Mouse (Mus musculus) heart, embryonic 11.5 days (tissue): Measurements from ENCODE around the gene Gm5134. TPM values are rescaled to one million over a fixed set of nuclear protein-coding genes. Genes with fewer than 3 reads are reported as not detected.

ENCODE experiments used
- ATAC-seq: fragments of 200-750 bp; cut with Nextera tagmentation; replicated peaks from 2 replicates; pipeline ENCODE4 v1.8.0; 2017; ENCODE audit warnings: moderate library complexity; ENCODE audit not compliant: insufficient number of reproducible peaks, low FRiP score, low TSS enrichment
- H3K27ac ChIP-seq: fragments of 300-500 bp; sonication (generic); 2 replicates; pipeline ENCODE4 v1.5.1; 2014; ENCODE audit warnings: mild to moderate bottlenecking, low read depth, low read length
- H3K27me3 ChIP-seq: fragments of 300-500 bp; sonication (generic); 2 replicates; pipeline ENCODE4 v1.6.1; 2014; ENCODE audit warnings: mild to moderate bottlenecking, low read length, mixed read lengths; ENCODE audit not compliant: control insufficient read depth, insufficient read depth
- H3K36me3 ChIP-seq: fragments of 300-500 bp; sonication (generic); 2 replicates; pipeline ENCODE4 v1.6.1; 2014; ENCODE audit warnings: mild to moderate bottlenecking, low read length, moderate library complexity, mixed read lengths; ENCODE audit not compliant: control insufficient read depth, insufficient read depth
- H3K4me1 ChIP-seq: fragments of 300-500 bp; sonication (generic); 2 replicates; pipeline ENCODE4 v1.6.1; 2014; ENCODE audit warnings: low read length; ENCODE audit not compliant: control insufficient read depth, insufficient read depth
- H3K4me2 ChIP-seq: fragments of 300-500 bp; sonication (generic); 2 replicates; pipeline ENCODE4 v1.6.1; 2014; ENCODE audit warnings: mild to moderate bottlenecking, moderate library complexity
- H3K4me3 ChIP-seq: fragments of 300-500 bp; sonication (generic); 2 replicates; pipeline ENCODE4 v1.5.1; 2014; ENCODE audit warnings: low read depth, low read length
- H3K9ac ChIP-seq: fragments of 300-500 bp; sonication (generic); 2 replicates; pipeline ENCODE4 v1.6.1; 2014; ENCODE audit warnings: mild to moderate bottlenecking, low read depth, low read length, moderate library complexity
- H3K9me3 ChIP-seq: fragments of 300-500 bp; sonication (generic); replicated peaks from 2 replicates; pipeline ENCODE4 v1.6.1; 2016; ENCODE audit warnings: low read length; ENCODE audit not compliant: control insufficient read depth
- WGBS: fragments of 180-500 bp; shearing (Covaris S2); extraction: QIAGEN DNeasy Blood & Tissue Kit; methylation state at CpG from one replicate; pipeline ENCODE4 v1.1.7; 2014; ENCODE audit not compliant: insufficient replicate concordance; 5-methylcytosine and 5-hydroxymethylcytosine counted together
- polyA plus RNA-seq: library from polyadenylated mRNA; unstranded; fragments of >200 nt; fragmentation: Nextera tagmentation; extraction: Ambion mirVana; gene quantifications from 2 replicates; pipeline ENCODE4 v1.2.1, GENCODE M21; 2014

Gm5134 gene
- polyA plus RNA-seq, 1 experiment from 2014 or later = not detected

DNA sequence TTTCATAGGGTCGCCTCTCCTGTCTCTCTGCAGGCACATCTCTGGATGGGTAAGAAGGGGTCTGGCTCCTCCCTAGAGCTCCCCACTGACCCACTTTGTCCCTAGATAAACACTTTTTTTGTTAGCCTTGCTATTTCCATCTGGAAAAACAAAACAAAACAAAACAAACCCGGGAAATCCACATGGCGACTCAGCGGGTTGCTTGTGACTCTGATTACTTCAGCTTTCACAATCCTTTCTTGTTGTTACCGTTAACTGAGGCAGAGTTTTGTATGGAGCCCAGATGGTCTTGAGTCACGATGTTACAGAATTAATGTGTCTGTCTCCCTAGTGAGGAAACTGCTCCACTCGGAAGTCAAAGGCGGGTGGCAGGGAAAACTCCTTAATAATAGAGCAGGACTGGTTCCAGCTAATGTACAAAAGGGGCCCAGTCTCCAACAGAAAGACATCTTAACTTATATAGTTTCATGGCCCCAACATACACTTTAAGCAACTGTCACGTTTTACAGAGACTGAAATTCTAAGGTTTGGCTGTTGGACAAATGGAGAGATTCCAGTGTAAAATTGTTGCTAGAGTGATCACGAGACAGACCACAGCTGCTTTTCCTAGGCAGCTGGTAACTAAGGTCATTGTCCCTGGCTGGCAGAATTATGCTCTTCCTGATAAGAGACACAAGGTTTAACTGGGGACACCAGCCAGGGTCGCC is 10.1 kb upstream of the Gm5134 start:
- H3K36me3 ChIP-seq = no peaks in the 10 kb centered on the region
- no peaks in the 10 kb centered on the region; the same call in none of the 2 replicates for H3K4me1 ChIP-seq
- H3K4me3 ChIP-seq = no peak overlapping the region
- H3K27ac ChIP-seq = no peak overlapping the region
- H3K4me2 ChIP-seq = no peak overlapping the region
- no peak overlapping the region for H3K9ac ChIP-seq
- H3K9me3 ChIP-seq = no peaks in the 10 kb centered on the region
- H3K27me3 ChIP-seq = no peaks in the 10 kb centered on the region
- 35% methylated on average over 11 of the region's 11 CpGs for WGBS
- no peak for ATAC-seq

DNA sequence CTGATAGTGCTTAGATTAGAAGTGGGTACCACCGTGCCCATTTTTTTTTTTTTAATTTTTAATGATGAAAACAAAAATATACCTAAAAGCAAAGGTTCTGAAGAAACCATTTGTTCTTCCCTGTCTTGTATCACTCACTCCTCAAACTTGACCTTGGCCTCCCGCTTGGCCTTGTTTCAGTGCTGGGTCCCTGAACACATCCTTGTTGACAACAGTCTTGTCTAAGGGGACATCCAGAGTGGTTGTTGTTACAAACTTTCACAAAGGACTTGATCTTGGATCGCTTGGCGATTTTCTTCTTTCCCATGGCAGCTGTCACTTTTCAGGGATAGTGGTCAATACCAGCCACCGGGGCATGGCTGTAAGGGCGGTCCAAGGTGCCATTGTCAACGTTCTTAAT is 9.1 kb upstream of the Gm5134 start:
- Histone ChIP-seq H3K4me1 (no peaks in the 10 kb centered on the region; the same call in none of the 2 replicates), H3K36me3 (no peaks in the 10 kb centered on the region)

DNA sequence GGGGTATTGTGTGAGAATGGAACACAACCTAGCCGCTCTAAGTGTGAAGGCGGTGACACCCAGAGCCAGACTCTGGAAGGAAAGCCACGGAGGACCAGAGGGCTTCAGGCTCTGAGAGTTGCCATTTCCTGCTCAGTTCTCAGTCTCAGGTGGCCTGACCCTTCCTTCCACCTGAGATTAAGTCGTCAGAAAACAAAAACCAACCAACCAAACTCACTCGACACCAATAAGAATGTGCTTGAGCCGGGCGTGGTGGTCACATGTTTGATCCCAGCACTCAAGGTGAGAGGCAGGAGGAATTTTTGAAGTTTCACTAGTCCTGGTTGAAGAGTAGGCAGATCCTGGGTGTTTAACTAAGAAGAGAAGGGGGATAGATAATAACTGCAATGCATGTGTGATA is 8.4 kb upstream of the Gm5134 start:
- whole genome bisulfite sequencing = 78% methylated on average over 7 of the region's 7 CpGs
- ATAC-seq = no peak
- Histone ChIP-seq H3K27ac (no peak overlapping the region), H3K36me3 (no peaks in the 10 kb centered on the region), H3K4me2 (no peak overlapping the region), H3K4me1 (no peaks in the 10 kb centered on the region; the same call in none of the 2 replicates), H3K4me3 (no peak overlapping the region), H3K27me3 (peaks cover 8% of the 10 kb centered on the region), H3K9me3 (no peaks in the 10 kb centered on the region), H3K9ac (no peak overlapping the region)

More for the DNA sequence above, 9.1 kb upstream of the Gm5134 start:
- WGBS = 90% methylated on average over 7 of the region's 7 CpGs
- H3K4me3 ChIP-seq = no peak overlapping the region
- H3K27ac ChIP-seq = no peak overlapping the region
- ATAC-seq = no peak
- H3K4me2 ChIP-seq = no peak overlapping the region
- no peak overlapping the region for H3K9ac ChIP-seq
- H3K9me3 ChIP-seq = no peaks in the 10 kb centered on the region
- H3K27me3 ChIP-seq = peaks cover 6% of the 10 kb centered on the region

- Histone ChIP-seq H3K4me1 (no peaks in the 10 kb centered on the region; the same call in 1 of the 2 replicates), H3K27ac (no peak overlapping the region), H3K36me3 (no peaks in the 10 kb centered on the region), H3K4me2 (no peak overlapping the region), H3K9me3 (no peaks in the 10 kb centered on the region), H3K27me3 (peaks cover 9% of the 10 kb centered on the region), H3K4me3 (no peak overlapping the region), H3K9ac (no peak overlapping the region)
- no peak for ATAC-seq
- WGBS = 77% methylated on average over 5 of the region's 5 CpGs
Observed at GRCm38 (mm10) chr10:75948079-75948478, 6.2 kb upstream of the Gm5134 start.

DNA sequence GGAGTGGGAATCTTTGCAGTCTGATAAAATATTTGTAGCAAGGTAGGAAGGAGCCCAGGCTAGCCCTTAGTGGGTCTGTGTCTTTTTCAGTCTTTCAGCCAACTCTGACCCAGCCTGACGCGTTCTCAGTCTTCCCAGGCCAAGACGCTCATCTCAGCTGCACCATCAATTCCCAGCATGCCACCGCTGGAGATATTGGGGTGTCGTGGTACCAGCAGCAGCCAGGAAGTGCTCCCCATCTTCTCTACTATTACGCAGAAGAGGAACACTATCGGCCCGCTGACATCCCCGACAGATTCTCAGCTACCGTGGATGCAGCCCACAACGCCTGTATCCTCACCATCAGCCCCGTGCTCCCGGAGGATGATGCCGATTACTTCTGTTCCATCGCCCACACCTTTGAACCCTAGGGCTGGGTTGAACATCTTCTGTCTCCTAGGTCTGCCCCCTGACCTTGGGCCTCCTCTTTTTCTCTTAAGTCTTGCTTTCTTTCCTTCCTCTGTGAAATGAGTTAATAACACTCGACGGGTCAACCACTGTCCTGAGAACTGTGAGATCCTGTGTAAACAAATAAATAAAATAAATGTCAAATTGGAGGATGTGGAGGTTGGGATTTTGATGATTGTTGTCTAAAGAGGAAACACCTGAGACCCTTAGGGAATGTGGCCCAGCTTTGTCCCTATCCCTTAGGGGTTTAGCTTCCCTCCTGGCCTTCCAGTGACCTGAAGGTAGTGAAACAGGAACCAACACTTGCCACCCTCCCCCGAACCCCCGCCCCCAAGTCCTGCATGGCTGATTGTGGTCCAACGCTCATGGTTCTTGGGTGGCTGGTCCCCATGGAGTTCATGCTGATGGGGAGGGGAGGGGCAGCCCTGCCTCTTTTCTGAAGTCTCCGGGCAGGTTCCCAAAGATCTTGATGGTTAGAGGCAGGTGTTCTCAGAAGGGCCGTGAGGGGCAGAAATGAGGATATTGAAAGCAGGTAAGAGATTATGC is 5.0 kb upstream of the Gm5134 start:
- Histone ChIP-seq H3K4me2 (no peak overlapping the region), H3K4me3 (no peak overlapping the region), H3K4me1 (no peaks in the 10 kb centered on the region; the same call in 1 of the 2 replicates), H3K27me3 (peaks cover 11% of the 10 kb centered on the region), H3K36me3 (no peaks in the 10 kb centered on the region), H3K9ac (no peak overlapping the region), H3K9me3 (no peaks in the 10 kb centered on the region), H3K27ac (no peak overlapping the region)
- no peak for ATAC-seq
- 75% methylated on average over 22 of the region's 22 CpGs for WGBS

- Histone ChIP-seq H3K4me2 (peak overlapping the region; percentile 98), H3K9ac (peak overlapping the region; percentile 68), H3K9me3 (no peaks in the 10 kb centered on the region), H3K4me1 (no peaks in the 10 kb centered on the region), H3K36me3 (no peaks in the 10 kb centered on the region), H3K27ac (no peak overlapping the region), H3K4me3 (peak overlapping the region; percentile 57), H3K27me3 (peaks cover 11% of the 10 kb centered on the region)
- 2% methylated on average over 22 of the region's 23 CpGs for WGBS
- ATAC-seq = 0 out of 2 replicates have a peak, but pooled peaks have one; percentile 13
Observed at GRCm38 (mm10) chr10:75950791-75951210, 3.5 kb upstream of the Gm5134 start.

DNA sequence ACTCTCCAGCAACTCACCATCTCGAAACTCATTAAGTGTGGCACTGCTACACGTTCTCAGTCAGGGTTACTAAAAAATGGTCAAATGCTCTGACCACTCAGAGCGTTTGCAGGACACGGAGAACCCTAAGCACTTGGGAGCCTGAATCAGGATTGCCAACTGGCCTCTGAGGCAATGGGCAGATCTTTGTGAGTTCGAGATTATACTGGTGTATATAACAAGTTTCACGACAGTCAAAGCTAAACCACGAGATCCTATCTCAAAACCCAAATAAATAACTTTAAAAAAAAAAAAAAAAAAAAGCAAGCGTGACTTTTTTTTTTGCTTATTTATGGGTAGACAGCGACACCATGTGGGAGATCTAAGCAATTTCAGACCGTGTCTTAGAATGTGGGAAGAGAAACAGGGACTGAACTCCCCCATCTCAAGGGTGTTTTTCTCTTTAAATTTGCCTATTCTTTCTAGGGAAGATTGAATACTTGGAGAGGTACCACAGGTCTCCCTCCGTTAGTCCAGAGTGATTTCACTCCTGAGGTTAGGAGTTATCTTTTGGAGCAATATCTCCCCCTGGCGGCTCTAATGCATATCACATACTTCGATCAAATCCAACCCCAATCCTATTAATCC is 2.8 kb upstream of the Gm5134 start:
- Histone ChIP-seq H3K27me3 (peaks cover 11% of the 10 kb centered on the region), H3K36me3 (no peaks in the 10 kb centered on the region), H3K9me3 (no peaks in the 10 kb centered on the region), H3K27ac (no peak overlapping the region), H3K9ac (peak overlapping the region; percentile 68), H3K4me2 (peak overlapping the region; percentile 98), H3K4me1 (no peaks in the 10 kb centered on the region), H3K4me3 (peak overlapping the region; percentile 57)
- no peak for ATAC-seq
- 4% methylated on average over 13 of the region's 13 CpGs for WGBS

DNA sequence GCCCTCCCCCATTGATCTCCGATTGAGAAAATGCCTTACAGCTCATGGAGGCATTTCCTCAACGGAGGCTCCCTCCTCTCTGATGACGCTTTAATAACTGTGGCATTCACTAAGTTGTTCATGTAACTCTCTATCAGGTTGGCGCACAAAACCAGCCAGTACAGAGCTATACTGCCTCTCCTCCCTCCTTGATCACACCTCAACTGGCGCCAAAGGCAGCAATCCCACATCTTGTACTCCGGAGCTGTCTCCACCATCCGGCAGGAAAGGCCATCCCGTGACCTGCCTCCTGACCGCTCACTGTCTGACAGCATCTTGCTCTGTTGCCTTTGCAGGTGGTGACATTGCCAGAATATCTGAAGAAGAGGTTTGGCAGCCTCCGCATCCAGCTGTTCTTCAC is 19.5 kb downstream of the Gm5134 start:
- 83% methylated on average over 10 of the region's 10 CpGs for WGBS
- Histone ChIP-seq H3K9me3 (no peaks in the 10 kb centered on the region), H3K36me3 (no peaks in the 10 kb centered on the region), H3K27ac (no peak overlapping the region), H3K9ac (no peak overlapping the region), H3K4me2 (no peak overlapping the region), H3K27me3 (no peaks in the 10 kb centered on the region), H3K4me3 (no peak overlapping the region), H3K4me1 (no peaks in the 10 kb centered on the region)
- no peak for ATAC-seq
